Mouse (Mus musculus) stomach, postnatal 0 days (tissue): Measurements from ENCODE around the gene Il34.

Source experiments
- CTCF ChIP-seq: IDR thresholded peaks from 2 replicates; pipeline ENCODE4 v1.5.1; 2016; ENCODE audit warnings: antibody characterized with exemption, low read depth, mild to moderate bottlenecking, moderate library complexity
- EP300 ChIP-seq: optimal IDR thresholded peaks from 2 replicates; pipeline ENCODE3; 2016; ENCODE audit warnings: antibody characterized with exemption

- TF ChIP-seq CTCF (no peak), EP300 (no peak)
Observed at GRCm38 (mm10) chr8:110767261-110767660, 38.5 kb downstream of the Il34 start.
